Mouse (Mus musculus): ENCODE results near the gene Tubb4b.

Gene Tubb4b

DNA sequence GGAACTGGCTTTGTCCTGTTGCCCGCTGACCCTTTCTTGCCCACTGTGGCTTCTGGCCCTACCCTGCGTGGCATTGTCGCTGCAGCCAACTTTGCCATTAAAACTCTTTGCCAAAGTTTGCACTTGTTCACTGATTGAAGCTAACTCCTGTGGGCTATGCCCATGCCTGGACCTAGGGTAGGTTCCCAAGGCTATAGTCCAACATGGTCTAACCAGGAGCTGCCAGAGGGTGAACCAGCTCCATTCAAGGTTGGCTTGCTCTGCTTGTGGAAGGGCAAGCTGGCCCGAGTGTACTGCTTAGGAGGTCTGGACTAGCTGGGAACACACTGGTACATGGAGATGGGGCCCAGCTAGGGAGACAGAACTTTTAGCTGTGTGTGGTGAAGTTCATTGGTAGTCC lies 19.6 kb upstream of the Tubb4b start:
- DNase-seq: no peak

DNA sequence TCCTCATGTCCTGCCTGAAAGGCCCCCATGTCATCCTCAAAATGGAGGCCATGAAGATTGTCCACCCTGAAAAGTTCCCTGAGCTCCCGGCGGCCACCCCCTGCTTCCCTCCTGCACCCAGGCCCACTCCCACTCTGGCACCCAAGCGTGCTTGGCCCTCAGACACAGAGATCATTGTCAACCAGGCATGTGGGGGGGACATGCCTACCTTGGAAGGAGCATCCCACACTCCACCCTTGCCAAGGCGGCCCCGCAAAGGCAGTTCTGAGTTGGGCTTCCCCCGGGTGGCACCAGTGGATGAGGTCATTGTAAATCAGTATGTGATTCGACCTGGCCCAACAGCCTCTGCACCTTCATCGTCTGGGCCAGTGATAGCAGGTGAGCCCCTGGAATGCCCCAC lies 18.8 kb upstream of the Tubb4b start:
- no peak for DNase-seq

DNA sequence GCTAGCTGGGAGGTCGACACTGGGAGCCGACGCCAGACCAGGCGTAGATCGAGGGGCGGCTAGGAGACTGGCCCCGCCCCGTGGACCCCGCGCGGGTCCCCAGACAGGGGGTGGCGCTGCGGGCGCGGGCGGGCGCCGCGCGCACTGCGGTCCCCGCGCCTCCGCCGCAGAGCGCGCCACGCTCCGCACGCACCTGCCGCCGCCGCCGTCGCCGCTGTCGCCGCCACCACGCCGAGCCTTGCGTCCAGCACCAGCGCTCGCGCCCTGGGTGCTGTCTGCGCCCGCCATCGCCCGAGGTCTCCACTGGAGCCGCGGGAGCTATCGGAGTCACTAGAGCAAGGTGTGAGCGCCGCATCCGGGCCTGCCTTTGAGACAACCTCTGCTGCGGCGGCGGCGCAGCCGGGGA lies 17.6 kb upstream of the Tubb4b start, which contains the start of the genes Rnf208 and Cysrt1:
Gene Rnf208 (plus strand): TSS at position 155 of the 406 bp plus-strand sequence.
Gene Cysrt1 (minus strand): TSS at position 352 of the 406 bp plus-strand sequence.
- no peak for DNase-seq

DNA sequence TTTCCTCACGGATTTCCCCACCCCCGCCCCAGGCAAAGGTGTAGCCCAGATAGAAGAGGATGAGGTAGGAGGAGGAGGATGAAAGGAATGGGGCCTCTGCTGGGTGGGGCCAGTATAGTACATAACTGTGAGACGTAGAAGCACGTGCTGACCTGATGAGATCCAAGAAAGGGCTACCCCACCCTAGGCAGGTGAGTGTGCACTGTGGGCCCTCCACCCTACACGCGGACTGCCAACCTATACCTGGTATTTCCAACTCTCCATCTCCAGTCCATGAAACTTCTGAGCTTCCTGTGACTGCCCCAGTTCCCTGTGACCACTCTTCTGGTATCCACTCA lies 16.9 kb upstream of the Tubb4b start:
- DNase-seq: no peak

DNA sequence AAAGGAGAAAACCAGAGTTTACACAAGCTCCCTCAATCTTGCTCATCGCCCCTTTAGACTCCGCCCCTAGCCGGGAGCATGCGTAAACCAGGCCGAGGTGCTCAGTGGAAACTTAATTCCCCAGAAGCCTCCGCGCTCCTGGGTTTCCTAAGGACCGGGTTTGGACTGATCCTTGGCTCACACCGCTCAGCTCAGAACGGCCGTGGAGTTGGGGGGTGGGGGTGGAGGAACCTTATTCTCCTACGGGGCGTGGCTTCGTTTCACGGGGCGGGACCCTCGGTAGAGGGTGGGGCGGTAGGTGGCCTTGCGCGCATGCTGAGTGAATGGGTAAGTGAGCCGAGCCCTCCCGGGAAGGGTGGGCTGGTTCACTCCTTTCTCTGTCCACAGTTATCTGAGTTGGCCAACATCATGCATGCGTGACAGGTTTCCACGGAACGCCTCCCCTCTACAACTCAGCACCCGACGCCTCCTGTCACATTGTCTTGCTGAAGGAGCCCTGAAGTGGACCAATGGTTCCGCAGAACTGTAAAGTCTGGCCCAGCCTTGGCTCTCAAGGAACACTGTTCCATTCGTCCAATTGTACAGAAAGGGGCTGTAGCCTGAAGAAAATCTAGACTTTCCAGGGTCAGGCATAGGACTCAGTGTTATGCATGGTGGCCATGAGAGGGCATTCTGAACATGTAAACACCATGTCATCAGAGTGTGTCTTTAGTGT lies 16.4 kb upstream of the Tubb4b start:
- peak; percentile 82 to 88 for DNase-seq

DNA sequence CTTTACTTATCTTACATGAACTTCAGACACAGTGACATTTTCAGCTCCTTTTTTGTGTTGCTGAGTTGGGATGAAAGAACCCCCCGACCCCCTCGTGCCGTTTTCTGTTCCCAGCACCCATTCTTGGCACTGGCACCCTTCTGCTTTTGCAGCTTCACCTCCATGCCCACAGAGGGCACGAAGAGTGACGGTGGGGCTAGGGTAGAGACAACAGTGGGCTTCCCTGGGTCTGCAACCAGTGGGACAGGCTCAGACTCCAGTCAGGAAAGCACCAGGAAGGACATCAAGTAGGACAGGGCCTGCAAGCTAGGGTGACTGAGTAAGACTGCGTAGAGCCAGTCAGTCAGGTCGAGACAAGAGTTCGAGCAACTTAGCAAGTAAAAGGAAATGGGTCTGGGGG lies 15.8 kb upstream of the Tubb4b start:
- no peak for DNase-seq

DNA sequence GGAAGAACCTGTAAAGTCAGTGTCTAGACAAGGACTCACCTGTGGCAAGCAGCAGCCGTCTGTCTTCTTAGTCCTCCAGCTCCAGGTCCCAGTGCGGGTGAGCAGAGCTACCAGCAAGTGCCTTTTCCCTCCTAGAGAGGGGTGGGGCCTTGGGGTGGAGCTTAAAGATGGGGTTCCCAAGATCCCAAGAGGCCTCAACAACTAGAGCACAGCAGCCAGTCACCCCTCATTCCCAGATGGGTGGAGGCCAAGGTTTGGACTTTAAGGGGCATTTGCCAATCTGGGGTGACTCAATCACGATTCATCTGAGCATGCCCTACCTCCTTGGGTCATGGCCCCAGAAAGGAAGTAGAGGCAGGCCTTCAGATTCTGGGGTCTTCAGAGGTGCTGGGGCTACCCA lies 15.3 kb upstream of the Tubb4b start:
- no peak for DNase-seq

DNA sequence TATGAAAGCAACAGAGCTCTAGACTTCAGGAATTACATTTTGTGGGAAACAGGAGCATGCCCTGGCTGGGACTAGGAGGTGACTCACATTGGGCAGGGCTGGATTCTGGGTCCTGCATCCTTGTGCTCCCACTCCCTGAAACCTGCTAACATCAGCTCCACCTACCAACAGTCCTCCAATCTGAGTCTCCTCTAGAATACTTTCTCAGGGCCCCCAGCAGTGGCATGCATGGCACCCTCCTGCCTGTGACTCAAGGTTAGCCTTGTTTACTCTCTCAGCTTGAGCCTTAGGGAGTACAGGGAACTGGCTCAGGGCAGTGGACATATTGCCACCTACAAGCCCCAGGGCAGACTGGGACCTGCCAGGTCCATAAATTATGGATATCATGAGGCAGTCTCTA lies 13.6 kb upstream of the Tubb4b start:
- peak in 1 of 2 experiments; percentile 17 for DNase-seq

DNA sequence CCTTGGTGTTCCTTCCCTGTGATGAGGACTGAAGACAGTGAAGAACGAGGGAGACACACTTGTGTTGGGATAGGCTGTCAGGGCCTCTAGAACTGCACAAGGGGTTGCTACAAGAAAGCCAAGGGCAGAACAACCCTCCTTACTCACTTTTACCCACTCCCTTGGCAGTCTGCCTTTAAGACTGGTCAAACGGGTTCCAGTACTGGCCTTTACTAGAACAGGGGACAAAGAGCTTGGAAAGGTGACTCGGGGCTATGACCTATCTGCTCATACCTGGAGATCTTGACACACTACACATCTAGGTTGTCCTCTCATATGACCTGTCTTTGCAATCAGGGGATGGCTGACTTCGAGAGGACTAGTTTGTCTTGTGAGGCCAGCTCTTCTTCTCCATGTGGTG lies 13.0 kb upstream of the Tubb4b start:
- DNase-seq: peak; percentile 81 to 89

DNA sequence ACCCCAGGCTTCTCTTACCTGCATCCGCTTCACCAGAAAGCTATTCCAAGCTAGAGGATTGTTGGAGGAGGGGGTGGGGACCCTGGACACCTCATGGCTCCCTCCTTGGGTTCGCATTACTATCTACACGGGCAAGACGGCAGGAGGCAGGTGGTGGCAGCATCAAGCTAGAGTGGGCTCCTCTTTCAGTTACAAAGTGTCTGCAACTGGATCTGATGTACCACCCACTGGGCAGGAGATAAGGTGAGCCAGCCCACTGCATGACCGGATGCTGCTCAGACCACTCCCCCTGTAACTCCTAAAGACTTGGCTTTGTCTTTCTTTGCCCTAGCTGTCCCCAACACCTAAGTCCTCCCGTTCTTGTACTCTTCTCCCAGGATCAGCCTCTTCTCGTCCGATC lies 12.1 kb upstream of the Tubb4b start, which contains the start of gene Rnf224:
Gene Rnf224 (minus strand): TSS at position 174 of the 400 bp plus-strand sequence.
- DNase-seq: no peak

DNA sequence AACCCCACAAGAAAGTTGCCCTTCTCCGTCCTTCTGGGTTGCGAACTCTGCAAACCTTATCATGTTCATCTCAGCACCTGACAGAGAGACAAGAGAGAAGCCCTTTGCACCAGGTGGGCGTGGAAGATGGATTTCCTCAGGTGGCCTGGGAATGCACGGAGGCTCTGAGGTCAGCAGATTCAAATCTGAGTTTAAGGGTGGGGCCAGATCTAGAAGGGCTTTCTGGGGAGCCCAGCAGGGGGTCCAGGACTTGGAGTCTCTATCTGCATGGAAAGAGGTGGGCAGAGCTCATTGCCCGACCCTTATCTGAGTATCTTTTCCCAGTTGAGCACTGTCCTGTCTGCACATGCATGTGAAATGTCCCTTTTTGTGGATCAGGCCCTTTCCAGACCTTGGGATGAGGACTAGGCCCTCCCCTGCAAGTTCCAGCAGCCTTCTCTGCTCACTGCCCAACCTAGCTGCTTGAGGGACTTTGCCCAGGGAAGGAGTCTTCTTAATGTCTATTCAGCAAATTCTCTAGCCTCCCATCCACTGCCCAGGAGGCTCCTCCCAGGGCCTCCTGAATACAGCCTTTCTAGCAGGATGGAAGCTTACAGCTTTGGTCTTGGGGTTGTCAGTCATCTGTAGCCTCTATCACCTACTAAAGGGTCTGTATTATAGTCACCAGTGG lies 10.2 kb upstream of the Tubb4b start:
- no peak for DNase-seq

DNA sequence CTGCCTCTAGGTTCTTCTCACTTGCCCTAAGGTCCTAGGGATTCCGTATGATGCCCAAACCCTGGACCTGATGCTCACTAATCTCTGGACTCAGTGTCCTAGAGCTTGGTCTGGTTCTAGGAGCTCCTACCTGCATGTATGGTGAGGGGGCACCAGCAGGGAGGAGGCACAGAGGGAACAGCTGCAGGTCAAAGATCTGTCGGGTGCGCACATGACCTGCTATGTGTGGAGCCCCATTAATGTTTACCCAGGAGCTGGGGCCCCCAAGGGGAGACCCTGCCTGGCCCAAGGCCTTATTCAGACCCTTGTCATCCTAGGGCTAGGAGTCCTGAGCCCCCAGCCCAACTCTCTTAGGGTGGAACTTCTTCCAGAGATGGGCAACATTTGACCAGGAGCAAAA lies 9.5 kb upstream of the Tubb4b start, which contains the start of gene Slc34a3:
Gene Slc34a3 (minus strand): TSS at position 315 of the 400 bp plus-strand sequence.
- DNase-seq: no peak

DNA sequence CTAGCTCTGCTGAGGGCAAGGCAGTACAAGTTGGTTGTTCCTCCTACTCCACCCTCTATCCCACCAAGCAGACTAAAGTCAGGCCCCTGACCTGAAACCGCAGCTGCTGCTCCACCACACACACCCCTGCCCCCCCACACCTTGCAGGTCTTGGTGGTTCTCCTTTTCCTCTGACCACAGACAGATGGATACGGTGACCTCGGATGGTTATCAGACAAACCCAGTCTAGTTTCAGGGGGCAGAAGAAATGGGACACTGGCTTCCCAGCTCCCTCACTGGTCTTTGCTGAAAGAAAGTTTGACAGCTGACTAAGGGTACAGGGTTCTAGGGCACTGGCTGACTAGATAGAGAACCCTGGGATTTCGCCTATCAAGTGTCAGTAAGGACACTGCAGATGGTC lies 8.9 kb upstream of the Tubb4b start:
- no peak for DNase-seq

DNA sequence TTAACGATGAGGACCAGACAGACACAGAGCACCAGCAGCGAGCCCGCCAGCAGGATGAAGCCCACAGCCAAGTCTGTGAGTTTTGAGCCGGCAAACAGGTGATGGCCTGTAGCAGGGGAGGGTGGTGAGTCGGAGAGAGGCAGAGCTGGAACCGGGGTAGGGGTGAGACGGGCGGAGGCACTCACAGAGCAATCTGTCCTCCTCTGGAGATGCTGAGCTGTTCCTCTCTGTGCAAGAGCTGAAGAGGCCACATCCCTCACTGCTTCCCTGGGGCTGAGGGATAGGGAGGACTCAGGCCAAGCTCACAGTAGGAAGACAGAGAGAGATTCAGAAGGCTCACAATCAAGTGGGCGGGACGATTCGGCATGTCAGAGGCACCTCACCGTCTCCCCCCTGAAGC lies 6.5 kb upstream of the Tubb4b start:
- DNase-seq: no peak

DNA sequence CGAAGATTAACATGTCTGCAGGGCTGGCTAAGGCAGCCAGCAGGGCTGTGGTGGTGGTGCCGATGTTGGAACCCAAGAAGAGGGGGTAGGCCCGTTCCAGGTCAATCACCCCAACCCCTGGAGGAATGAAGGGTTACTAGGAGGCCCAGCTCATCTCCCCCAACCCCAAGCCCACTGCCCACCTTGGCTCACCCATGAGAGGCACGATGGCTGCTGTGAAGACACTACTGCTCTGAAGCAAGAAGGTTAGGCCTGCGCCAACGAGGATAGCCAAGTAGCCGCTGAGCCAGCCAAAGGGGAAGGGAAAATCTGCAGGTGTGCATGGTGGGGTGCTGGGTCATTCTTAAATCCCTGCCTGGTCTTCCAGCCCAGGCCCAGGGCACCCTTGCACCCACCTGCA lies 6.1 kb upstream of the Tubb4b start:
- no peak for DNase-seq

DNA sequence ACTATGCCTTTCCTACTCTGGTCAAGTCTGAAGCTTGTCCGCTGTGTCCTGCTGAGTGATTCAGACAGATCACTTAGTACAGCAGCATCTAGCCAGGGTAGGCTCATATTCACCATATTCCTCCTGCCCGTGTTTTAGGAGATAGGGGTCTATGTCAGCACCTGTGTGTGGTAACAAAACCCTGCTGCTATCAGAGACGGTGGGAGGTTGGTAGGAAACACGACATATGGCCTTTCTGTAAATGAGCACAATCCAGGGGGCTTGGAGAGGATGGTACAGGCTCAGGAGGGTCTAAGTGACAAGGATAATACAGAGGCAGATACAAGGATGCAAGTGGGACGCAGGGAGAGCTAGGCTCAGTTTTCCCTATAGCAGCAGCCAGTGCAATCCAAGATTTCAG lies 5.1 kb upstream of the Tubb4b start:
- DNase-seq: no peak

DNA sequence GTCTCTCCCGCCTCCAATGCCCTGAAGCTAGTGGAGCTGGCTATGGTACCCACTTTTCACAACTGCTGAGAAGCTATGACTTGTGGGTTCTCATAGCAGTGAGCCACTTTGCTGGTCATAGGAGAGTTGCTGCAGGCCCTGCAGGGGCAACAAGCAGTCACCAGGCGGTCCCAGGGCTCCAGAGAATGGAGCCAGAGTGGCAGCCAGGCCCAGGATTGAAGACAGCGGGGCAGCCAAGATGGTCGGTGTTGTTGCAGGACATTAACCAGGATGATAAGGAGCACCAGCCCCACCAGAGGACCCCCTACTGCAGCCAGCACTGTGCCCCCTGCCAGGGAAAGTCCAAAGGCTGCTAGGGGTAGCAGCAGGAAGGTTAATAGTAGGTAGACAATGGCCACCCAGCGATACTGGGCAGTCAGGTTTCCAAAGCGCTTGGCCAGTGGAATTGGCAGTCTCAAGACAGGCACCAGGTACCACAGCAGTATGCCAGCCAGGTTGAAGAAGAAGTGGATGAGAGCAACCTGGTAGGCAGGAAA lies 4.6 kb upstream of the Tubb4b start:
- DNase-seq: no peak

DNA sequence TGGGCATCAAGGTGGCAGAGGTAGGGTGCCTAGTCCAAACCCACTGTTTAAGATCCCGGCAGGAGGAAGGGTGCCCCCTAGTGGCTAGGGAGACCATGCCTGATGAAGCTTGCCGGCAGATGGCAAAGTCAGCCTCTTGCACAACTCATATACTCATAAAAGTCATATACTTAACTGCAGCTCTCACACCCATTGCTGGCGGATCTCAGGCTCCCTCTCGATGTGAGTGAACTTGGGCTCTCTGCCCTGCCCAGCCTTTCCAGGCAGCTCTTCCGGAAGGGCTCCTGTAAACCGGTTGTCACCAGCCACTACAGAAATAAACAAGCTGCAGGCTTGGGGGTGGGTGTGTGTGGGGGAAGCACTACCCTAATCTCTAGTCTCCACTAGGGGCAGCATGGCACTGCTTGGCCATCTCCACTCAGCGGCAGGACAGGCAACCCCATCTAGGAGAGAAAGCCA lies 4.0 kb upstream of the Tubb4b start:
- peak; percentile 90 to 94 for DNase-seq

DNA sequence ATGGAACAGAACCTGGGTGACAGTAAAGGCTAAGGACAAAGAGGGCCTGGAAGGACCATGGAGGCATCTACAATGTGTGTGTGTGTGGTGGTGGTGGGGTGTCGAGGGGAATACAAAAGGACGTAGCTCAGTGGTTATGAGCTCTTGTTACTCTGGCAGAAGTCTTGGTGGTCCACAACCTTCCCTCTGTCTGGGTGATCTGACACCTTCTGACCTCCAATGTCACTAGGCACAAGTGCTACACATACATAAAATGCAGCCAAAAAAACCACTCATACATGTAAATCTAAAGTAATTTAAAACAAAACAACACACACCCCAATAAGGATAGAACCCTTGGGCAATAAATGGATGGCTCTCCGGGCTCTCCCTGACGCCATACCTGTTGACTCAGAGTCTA lies 2.9 kb upstream of the Tubb4b start:
- no peak for DNase-seq

DNA sequence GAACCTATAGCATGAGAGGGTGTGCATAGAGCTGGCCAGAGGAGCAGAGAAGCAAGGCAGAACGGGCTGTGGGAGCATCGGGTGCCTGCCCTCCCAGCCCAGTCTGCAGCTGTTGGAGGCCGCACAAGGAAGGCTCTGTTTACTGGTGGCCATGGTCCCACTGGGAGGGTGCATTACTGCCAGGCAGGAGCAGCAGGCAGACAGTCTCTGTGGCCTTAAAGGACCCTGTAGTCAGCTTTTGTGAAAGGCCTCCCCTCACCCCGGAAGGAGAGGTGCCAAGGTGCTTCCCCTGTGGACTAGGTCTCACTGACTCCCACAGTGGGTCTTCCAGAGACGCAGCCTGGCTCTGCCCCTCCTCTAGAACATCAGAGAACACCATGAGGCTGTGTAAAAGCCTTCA lies 2.4 kb upstream of the Tubb4b start:
- DNase-seq: no peak

DNA sequence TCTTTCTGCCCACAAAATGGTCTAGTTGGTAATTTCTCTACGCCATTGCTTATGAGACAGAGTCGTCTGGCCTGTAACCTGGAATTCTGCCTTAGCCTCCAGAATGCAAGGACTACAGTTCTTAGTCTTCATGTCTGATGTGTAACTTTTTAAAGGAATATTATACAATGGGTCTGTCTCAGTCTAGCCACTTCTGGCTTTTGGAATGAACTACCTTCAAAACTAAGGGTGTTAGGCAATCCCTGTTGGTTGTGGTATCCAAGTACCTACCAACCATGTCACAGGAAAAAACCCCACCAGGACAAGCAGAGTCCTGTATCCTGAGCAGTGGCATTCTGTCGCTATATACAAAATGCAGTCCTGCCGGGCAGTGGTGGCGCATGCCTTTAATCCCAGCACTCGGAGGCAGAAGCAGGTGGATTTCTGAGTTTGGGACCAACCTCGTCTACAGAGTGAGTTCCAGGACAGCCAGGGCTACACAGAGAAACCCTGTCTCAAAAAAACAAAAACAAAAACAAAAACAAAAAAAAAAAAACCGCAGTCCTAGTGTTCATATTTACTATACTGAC lies 1.4 kb upstream of the Tubb4b start:
- peak in 1 of 2 experiments; percentile 19 for DNase-seq

DNA sequence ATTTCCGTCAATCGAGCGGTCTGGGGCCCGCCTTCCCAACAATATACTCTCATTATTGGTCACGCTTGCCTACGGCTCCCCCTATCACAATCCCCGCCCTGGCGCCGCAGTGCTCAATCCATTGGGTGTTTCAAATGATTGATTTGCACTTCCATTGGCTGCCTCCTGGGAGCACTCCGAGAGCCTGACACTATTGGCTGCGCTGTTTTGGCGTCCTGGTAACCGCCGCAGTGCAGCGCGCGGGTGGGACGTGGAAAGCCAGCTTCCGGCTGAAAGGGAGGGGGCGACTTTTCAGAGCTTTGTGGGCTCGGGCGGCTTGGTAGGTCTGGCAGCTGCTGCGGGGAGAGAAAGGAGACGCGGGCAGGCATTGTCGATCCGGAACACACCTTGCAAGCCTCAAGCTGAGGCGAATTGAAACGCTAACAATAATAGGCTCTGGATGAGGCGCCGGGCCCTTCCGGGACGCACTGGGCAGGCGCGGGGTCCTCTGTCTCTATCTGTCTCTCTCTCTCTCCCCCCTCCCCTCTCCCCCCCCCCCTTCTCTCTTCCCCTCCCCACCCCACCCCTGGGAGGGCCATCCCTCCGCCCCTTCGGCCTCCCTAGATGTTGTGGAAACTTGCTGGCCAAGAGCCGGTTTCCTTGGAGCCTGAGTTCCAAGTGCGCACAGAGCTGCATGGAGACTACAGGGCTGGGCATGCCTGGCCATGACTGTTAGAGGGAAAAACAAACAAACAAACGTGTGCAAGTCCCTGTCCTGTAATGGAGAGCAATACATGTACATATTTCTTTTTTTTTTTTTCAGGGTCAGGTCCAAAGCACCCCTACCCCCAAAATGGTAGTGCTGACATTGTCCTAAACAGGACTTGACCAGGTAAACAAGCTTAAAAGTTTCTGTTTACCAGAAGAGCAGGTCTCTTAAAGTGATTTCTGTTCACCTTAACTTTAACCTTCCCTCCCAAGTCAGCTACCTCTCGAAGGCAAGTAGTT lies 557 bp upstream of the Tubb4b start:
- peak; percentile 100 for DNase-seq
